Mouse (Mus musculus) gastrocnemius, postnatal 36 days (tissue): ENCODE data around the gene Arap1. TPM values are rescaled to one million over a fixed set of nuclear protein-coding genes. Genes with fewer than 3 reads are reported as not detected.

Experiments used
- DNase-seq, 2 experiments: peaks; one replicate each; pipeline ENCODE4 v3.0.0; 2022
- intact Hi-C: fragments of 180-260 bp; cut with DNase I; formaldehyde crosslinking; loops from one replicate; pipeline ENCODE4 v1.15.1; 2025
- total RNA-seq, 2 experiments: library from RNA; stranded (reverse); gene quantifications; 2 replicates each; pipeline ENCODE4 v1.2.3; 2021

Gene Arap1
- total RNA-seq, 2 experiments from 2014 or later, result 15.6 to 25.5 TPM

GRCm38 (mm10) chr7:101356868-101357267 is 9.0 kb downstream of the Arap1 start:
- intact Hi-C loops, result no loop called here
- no peak for DNase-seq

- no peak for DNase-seq
- intact Hi-C loops, result no loop called here
Observed at GRCm38 (mm10) chr7:101360406-101360805, 12.5 kb downstream of the Arap1 start.

DNA sequence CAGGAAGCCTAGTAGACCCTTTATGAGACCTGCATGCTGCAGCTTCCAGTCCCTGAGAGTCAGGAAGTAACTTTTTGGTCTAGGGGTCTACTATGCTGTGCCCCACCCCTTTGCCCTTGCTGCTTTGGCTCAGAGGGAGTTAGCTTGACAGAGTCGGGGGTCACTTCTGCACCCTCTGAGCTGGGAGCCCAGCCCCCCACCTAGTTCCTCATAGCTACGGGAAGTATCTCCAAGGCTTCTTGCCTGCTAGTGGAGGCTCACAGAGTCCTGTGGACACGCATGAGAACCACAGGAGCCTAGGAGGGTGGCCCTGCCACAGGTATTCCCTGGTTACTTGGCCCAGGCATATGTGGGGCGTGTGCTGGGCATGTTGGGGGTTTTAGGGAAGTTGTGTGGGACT is 13.2 kb downstream of the Arap1 start:
- intact Hi-C loops, result no loop called here
- no peak for DNase-seq

- no peak for DNase-seq
- intact Hi-C loops, result no loop called here
Observed at GRCm38 (mm10) chr7:101361767-101362166, 13.9 kb downstream of the Arap1 start.

DNA sequence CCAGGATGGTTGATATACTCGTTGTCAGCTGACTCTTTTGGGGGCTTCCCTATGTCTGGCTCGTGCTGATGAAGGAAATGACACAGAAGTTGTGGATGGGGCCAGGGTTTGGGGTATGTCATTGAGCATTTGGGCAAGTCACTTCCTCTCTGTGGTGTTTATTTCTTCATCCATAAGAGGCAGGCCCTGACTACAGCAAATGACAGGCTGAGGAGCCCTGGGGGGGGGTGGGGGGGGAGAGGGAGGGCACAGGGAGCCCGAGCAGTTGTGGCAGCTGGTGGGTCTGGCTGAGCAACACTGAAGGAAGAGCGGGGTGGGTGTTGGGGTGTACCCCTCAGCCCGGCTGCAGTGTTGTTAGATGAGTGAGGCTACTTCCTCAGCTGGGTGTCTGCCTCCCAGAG is 14.9 kb downstream of the Arap1 start:
- no peak for DNase-seq
- intact Hi-C loops, result no loop called here

- no peak for DNase-seq
- intact Hi-C loops, result no loop called here
Observed at GRCm38 (mm10) chr7:101363914-101364313, 16.0 kb downstream of the Arap1 start.

DNA sequence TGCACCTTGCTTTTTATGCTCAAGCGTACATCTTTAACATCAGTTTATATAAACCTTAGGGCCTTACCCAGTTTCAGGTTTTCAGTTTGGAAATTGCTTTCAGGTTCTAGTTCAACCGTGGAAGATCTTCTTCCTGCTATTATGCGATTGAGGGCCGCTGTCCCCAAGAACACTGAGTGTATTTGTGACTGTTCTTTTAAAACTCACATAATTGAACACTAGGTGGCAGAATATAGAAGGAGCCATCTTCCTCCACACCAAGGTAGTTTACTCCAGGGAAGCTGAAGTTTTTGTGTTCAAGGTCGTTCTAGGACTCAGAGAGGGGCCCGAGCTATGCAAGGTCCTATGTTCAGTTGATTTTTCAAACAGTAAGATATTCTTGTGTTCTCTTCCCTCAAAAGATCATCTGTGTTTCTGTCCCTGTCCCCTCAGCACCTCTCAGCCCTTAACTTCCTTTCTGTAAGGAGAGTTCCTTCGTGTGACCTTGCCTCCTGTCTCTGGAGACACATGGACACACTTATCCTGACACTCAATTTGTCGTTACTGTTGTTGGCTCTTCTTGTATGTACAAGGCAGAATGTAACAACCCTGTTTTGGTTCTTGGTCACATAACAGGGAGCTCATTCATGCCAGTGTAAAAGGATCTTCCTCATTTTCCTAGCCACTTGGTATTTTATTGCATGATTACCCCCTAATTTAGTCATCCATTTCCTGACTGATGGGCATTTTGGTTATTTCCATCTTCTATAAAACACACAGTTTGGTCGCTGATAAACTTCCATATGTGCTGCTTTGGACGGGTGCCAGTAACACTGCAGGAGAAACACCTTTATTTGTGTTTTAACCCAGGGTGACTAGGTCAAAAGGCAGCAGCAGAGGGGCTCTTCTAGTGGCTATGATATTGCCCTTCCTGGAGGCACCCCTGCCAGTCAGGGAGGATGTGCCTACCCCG is 20.3 kb downstream of the Arap1 start:
- intact Hi-C loops, result no loop called here
- no peak for DNase-seq

DNA sequence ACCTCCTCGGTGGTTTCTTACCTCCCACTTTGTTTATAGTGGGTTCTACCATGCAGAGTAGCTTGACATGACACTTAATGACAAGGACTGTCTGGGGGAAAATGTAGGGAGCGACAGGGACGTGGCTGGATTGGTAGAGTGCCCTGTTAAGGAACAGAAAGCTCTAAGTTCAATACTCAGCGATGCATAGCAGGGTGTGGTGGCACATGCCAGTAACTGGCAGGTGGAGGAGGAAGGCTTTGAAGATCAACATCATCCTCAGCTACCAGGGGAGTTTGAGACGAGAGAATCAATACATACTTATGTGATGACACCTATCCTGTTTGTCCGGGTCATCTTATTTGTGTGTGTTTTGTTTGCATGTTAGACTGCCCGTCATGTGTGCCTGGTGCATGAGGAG is 21.8 kb downstream of the Arap1 start:
- intact Hi-C loops, result no loop called here
- DNase-seq, result no peak

DNA sequence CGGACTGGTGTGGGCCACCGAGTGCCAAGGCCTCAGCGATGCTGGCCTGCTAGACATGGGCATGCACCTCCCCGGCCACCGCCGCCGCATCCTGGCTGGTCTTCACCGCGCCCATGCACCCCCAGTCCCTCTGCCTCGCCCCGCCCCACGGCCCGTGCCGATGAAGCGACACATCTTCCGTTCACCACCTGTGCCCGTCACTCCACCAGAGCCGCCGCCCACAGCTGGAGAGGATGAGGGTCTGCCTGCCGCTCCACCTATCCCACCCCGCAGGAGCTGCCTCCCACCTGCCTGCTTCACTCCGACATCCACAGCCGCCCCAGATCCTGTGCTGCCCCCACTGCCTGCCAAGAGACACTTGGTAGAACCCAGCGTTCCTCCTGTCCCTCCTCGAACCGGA is 25.2 kb downstream of the Arap1 start:
- no peak for DNase-seq
- intact Hi-C loops, result loop anchor here (2.0 kb wide), 1 partner anchor 62 kb away; no protein-coding TSS in a partner anchor

GRCm38 (mm10) chr7:101374155-101374554 is 26.3 kb downstream of the Arap1 start:
- intact Hi-C loops, result no loop called here
- DNase-seq, result no peak

GRCm38 (mm10) chr7:101376701-101377340 is 29.0 kb downstream of the Arap1 start:
- intact Hi-C loops, result loop anchor here (5.0 kb wide), 1 partner anchor 315 kb away; no protein-coding TSS in a partner anchor
- no peak for DNase-seq

GRCm38 (mm10) chr7:101377741-101378262 is 29.9 kb downstream of the Arap1 start:
- intact Hi-C loops, result loop anchor here (5.0 kb wide), 1 partner anchor 316 kb away; no protein-coding TSS in a partner anchor
- peak; percentile 49 to 71 for DNase-seq

DNA sequence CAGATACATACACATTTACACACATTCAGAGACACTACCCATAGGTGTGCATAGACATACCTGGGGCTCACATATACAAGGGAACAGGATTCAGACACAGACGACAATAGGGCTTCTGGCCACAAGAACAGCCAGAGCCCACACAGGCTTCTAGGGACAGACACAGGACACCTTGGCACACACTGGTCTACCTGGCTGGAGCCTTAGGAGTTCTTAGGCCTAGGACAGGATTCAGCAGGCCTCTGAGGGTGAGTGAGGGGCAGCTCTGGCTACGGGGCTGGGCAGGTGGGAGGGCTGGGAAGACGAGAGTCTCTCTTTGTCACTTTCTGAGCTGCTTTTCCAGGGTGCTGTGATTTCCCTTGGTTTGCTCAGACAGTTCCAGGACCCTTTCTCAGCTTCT is 30.4 kb downstream of the Arap1 start:
- no peak for DNase-seq
- intact Hi-C loops, result loop anchor here (5.0 kb wide), 1 partner anchor 316 kb away; no protein-coding TSS in a partner anchor

GRCm38 (mm10) chr7:101378796-101379465 is 31.1 kb downstream of the Arap1 start:
- intact Hi-C loops, result loop anchor here (5.0 kb wide), 1 partner anchor 317 kb away; no protein-coding TSS in a partner anchor
- no peak for DNase-seq

GRCm38 (mm10) chr7:101379732-101380131 is 31.9 kb downstream of the Arap1 start:
- DNase-seq, result no peak
- intact Hi-C loops, result loop anchor here (5.0 kb wide), 1 partner anchor 317 kb away; no protein-coding TSS in a partner anchor

DNA sequence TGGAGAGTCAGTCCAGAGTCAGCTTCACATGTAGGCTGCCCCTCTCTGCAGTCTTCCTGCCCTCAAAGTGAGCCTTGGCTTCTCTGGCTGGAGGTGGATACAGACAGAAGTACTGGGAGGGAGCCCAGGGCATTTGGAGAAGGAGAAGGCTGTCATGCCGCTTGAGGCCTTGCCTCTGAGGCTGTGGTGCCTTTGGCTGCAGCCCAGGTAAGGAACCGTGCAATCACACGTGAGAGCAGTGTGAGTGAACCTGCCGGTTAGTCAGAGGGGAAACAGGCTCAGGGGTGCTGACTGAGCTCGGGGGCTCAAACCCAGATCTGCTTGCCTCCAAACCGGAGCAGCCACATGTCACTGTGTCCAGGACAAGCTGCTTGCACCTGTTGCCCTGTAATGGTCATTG is 33.6 kb downstream of the Arap1 start:
- intact Hi-C loops, result no loop called here
- DNase-seq, result no peak

DNA sequence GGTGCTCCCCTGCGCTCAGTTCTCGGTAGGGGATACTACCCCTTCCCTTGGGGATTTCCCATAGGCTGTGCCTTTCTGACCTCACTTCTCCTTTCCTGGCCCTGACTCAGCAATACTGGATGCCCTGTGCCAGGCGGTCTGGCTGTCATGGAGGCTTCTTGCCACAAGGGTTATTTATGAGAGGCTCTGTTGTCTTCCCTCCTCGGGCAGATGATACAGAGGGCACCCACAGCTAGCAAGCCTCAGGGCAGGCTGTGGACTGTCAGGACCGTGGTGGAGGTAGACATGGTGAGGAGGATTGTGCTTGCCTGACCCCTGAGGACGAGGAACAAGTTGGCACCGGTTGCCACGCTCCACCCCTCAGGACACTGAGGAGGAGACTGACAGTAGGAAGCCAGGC is 34.5 kb downstream of the Arap1 start:
- peak in 1 of 2 experiments; percentile 39 for DNase-seq
- intact Hi-C loops, result no loop called here

GRCm38 (mm10) chr7:101383756-101384155 is 35.9 kb downstream of the Arap1 start:
- intact Hi-C loops, result no loop called here
- DNase-seq, result no peak

GRCm38 (mm10) chr7:101384931-101385330 is 37.1 kb downstream of the Arap1 start:
- intact Hi-C loops, result loop anchor here (1.0 kb wide), 1 partner anchor 19 kb away; no protein-coding TSS in a partner anchor
- DNase-seq, result no peak

GRCm38 (mm10) chr7:101385331-101385733 is 37.5 kb downstream of the Arap1 start:
- no peak for DNase-seq
- intact Hi-C loops, result loop anchor here (1.0 kb wide), 1 partner anchor 19 kb away; no protein-coding TSS in a partner anchor
